Mouse (Mus musculus): ENCODE results near the gene Dnase1l3.

Gene Dnase1l3

DNA sequence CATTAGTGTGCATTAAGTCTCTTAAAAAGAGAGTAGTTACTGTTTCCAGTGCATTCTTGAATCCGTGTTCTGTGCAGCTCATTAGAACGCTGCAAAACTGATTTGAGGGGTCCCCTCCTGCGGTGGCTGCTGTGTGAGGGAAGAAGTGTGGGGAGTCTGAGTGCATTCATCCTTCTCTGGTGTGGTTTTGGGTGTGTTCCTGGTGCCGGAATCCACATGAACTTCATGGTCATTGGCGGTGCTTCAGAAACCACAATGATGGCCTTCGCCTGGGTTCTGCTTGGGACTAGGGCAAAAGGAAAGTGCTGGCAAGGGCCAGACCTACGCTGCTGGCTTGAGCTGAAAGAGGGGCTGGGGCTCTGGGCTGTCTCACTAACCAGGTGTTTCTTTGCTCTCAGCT, 60.2 kb downstream of the Dnase1l3 start:
- no peak for DNase-seq (ENCODE audit: low read depth)

DNA sequence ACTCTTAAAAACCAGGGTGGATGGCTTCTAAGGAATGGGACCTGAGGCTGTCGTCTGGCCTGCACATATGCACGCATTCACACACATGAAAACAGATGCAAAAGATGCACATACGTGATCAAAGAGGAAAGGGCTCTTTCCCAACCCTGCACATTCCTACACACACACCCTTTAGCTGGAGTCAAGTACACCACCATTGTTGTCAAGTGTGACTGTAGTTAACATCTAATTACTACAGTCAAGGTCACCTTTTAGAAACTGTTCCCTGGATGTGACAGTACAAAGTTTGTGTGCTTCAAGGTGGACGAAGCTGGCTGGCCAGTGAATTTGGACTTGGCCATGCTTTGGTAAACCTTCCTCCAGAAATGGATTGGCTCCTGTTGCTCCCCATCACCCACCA, 62.2 kb downstream of the Dnase1l3 start:
- no peak for DNase-seq (ENCODE audit: low read depth)

DNA sequence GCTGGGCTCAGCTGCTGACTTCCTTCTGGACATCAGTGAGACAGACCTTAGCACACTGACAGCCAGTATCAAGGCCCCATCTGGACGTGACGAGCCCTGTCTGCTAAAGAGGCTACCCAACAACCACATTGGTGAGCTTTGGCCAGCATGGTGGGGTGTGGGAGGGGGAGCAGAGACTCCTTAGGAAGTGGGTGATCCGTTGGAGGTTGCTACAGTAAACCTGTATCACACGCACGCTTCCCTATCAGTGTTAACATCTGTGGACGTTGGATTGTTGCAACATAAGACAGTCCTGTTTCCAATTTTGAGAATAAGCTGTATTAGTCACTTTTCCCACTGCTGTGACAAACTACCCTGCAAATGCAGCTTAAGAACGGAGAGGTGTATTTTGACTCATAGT, 65.3 kb downstream of the Dnase1l3 start:
- no peak for DNase-seq (ENCODE audit: low read depth)

DNA sequence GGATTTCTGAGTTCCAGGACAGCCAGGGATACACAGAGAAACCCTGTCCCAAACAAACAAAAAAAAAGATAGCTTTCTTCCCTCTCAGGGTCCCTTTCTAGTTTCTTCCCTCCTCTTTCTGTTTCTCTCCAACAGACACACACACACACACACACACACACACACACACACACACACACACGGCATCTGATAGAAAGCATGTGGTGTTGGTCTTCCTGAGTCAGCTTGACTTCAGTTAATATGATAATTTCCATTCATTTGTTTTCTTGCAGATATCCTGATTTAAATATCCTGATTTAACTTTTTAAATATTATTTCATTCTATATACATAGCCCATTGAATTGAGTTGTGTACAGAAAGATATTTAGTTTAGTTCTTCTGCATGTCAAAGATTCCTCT, 66.0 kb downstream of the Dnase1l3 start:
- no peak for DNase-seq (ENCODE audit: low read depth)

DNA sequence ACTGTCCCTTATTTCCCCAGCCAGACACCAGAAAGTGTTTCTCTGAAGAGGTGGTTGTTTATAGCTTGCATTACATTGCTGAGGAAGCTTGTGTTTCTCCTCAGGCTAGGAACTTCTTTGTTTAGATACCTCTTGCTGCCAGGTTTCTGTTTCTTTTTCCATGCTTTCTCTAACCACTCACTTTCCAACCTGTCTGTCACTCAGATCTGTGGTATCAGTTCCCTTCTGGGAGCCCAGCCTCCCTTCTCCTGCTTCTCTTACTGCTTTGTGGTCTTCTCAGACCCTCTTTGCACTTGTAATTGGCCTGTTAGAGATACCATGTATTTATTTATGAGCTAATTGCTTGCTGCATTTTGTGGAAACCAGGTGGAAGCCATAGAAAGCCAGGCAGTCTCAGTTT, 70.7 kb downstream of the Dnase1l3 start:
- DNase-seq (ENCODE audit: low read depth) = no peak

DNA sequence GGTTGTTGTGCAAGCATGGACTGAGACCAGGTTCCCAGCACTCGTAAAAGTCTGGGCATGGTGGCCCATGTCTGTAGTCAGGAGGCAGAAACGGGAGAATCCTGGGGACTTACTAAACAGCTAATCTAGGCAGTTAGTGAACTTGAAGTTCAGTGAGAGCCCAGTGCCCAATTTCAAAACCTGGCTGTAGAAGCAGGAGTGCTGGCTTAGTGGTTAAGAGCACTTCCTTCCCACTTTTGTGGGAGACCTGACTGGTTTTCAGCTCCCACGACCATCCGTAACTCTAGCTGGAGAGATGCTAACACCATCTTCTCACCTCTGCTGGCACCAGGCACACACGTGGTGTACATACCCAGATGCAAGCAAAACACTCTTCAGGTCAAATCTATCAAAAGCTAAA, 72.9 kb downstream of the Dnase1l3 start:
- DNase-seq (ENCODE audit: low read depth) = no peak

DNA sequence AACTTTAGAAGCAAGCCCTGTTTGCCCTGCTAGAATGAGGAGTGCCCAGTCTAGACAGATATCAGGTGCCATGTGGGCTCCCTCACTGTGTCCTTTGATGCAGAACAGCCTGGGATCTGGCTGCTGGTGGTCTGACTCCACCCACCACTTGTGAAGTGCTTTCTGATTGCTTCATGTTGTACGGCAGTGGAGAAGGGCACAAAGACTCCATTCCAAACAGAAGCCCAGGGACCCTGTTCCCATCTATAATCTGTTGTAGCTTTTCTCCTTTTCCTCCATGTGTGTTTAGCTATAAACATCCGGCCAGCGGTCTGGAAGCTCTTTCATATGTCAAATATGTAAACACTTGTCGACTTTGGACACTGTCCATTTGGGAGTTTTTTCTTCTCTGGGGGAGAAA, 74.5 kb downstream of the Dnase1l3 start:
- DNase-seq (ENCODE audit: low read depth) = no peak

DNA sequence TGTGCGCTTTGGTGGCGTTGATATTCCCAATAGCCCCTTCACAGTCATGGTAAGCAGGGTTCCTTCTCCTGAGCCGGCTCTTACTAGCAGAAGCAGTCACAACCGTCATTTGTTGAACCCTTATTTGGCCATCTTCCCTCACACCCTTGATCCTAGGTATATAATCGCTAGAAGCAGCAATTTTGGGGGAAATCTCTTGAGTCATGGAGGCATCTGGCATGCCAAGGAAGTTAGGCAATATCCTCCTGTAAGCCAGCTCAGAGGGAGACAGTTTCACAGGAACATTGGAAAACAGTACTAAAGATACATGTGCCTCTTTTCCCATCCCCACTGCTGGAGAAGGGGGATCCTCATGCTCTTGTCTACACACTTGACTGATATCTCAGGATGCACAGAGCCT, 75.1 kb downstream of the Dnase1l3 start:
- DNase-seq (ENCODE audit: low read depth) = no peak

DNA sequence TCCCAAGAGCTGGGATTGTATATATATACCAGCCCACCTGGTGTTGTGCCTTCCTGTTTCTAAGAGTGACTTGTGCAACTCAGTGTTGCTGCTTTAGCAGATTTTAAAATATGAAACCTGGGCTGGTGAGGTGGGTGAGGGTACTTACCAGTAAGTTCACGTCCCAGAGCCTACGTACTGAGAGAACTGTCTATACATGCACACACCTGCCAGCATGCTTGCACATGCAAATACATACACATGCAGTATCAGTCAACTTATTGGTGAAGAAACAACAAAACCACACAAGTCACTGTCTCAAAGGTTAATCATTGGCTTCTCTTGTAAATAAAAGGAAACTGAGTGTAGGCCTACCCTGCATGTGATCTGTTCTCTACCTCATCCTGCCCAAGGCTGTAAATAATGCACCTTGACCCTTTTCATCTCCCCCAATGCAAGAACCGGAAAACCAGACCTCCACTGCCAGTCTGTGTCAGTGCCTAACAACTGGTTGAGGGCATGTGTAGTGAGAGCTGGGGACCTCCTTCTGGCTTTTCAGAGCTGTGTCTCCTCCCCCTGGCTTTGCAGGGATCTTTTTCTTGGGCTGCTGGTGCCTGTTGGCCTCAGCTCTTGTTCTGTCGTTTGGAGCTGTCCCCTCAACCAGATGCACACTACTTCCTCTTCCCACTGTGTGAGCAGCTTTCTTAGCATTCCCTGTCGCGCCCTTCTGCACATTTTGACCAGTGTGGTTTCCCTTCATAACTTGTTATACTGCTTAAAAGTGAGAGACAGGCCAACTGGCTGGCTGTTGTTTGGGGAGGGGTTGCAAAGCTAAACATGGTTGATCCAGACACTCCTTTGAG, 76.0 kb downstream of the Dnase1l3 start:
- DNase-seq (ENCODE audit: low read depth) = no peak

All from c-Kit-positive CD71-positive TER-119-negative erythroid progenitor cells, embryonic 14.5 days (primary cell).